Mouse (Mus musculus) c-Kit-positive CD71-positive TER-119-positive erythroid progenitor cells, embryonic 14.5 days (primary cell): ENCODE measurements around the gene Mpv17l2.

Experiments
- DNase-seq: peaks from one replicate; pipeline ENCODE4 v3.0.0-alpha.2; 2013; ENCODE audit warnings: low spot score

Mpv17l2 gene

GRCm38 (mm10) chr8:70750128-70750680 lies 10.5 kb downstream of the Mpv17l2 start:
- DNase-seq: no peak

- DNase-seq: no peak
Observed at GRCm38 (mm10) chr8:70749097-70749674, 11.6 kb downstream of the Mpv17l2 start.

GRCm38 (mm10) chr8:70748246-70749096 lies 12.3 kb downstream of the Mpv17l2 start:
- no peak for DNase-seq

- DNase-seq: no peak
Observed at GRCm38 (mm10) chr8:70747211-70747890, 13.4 kb downstream of the Mpv17l2 start.

- DNase-seq: no peak
Observed at GRCm38 (mm10) chr8:70746676-70747075, 14.1 kb downstream of the Mpv17l2 start.

- DNase-seq: no peak
Observed at GRCm38 (mm10) chr8:70745691-70746220, 15.0 kb downstream of the Mpv17l2 start.

- no peak for DNase-seq
Observed at GRCm38 (mm10) chr8:70744806-70745205, 15.9 kb downstream of the Mpv17l2 start.

- no peak for DNase-seq
Observed at GRCm38 (mm10) chr8:70743656-70744590, 16.8 kb downstream of the Mpv17l2 start.

- DNase-seq: no peak
Observed at GRCm38 (mm10) chr8:70742981-70743655, 17.6 kb downstream of the Mpv17l2 start.

- DNase-seq: no peak
Observed at GRCm38 (mm10) chr8:70742176-70742575, 18.6 kb downstream of the Mpv17l2 start.

- DNase-seq: no peak
Observed at GRCm38 (mm10) chr8:70741661-70742060, 19.1 kb downstream of the Mpv17l2 start.

- no peak for DNase-seq
Observed at GRCm38 (mm10) chr8:70738211-70738610, 22.5 kb downstream of the Mpv17l2 start.

- DNase-seq: no peak
Observed at GRCm38 (mm10) chr8:70737705-70738104, 23.0 kb downstream of the Mpv17l2 start.

GRCm38 (mm10) chr8:70730956-70731355 lies 29.8 kb downstream of the Mpv17l2 start:
- no peak for DNase-seq

GRCm38 (mm10) chr8:70729808-70730475 lies 30.8 kb downstream of the Mpv17l2 start:
- no peak for DNase-seq

- no peak for DNase-seq
Observed at GRCm38 (mm10) chr8:70726721-70727120, 34.0 kb downstream of the Mpv17l2 start.

GRCm38 (mm10) chr8:70725792-70726447 lies 34.8 kb downstream of the Mpv17l2 start:
- DNase-seq: no peak

- no peak for DNase-seq
Observed at GRCm38 (mm10) chr8:70724216-70724615, 36.5 kb downstream of the Mpv17l2 start.

- no peak for DNase-seq
Observed at GRCm38 (mm10) chr8:70723486-70724210, 37.1 kb downstream of the Mpv17l2 start, which contains the start of gene Pde4c. Pde4c (plus strand) TSS chr8:70723720.
